13 mouse cellular contexts compared by ENCODE assay signal in genomic region chr5:113902017-113902416, GRCm38 (mm10). TPM values are rescaled to one million over a fixed set of nuclear protein-coding genes. Genes with fewer than 3 reads are reported as not detected.
A peak's percentile ranks its signal among the peaks of the same experiment; 100 is the strongest.
DNase-seq lines count a peak whose midpoint lies in the region; ATAC-seq lines count a peak whose summit lies in the region.
"Had no signal": no experiment of that assay in that cellular context is flagged by ENCODE, and none has a peak within 500 bp of the region (broad histone marks: within the 10 kb centered on the region; RNA-seq: fewer than 3 reads in every experiment).

No protein-coding gene starts in this region.

- no peak overlapping the region for H3K4me3 ChIP-seq in forebrain, embryonic 11.5 days (ENCODE audit: low read depth, low read length)
- no peak overlapping the region for H3K4me3 ChIP-seq in forebrain, embryonic 10.5 days
- no peak overlapping the region for H3K4me3 ChIP-seq in lung, embryonic 15.5 days
- no peak overlapping the region for H3K4me3 ChIP-seq in forebrain, embryonic 13.5 days
- no peak overlapping the region for H3K4me3 ChIP-seq in liver, embryonic 16.5 days (ENCODE audit: low read depth, low read length)
- no peak overlapping the region for H3K4me3 ChIP-seq in kidney, embryonic 16.5 days (ENCODE audit: low read length)
- H3K4me3 ChIP-seq: erythroblast, embryonic 14.5 days; midbrain, embryonic 15.5 days had no signal

- H3K9me3 ChIP-seq in forebrain, embryonic 11.5 days (ENCODE audit: control insufficient read depth, low read length), result no peaks in the 10 kb centered on the region
- H3K9me3 ChIP-seq in forebrain, embryonic 10.5 days, result no peaks in the 10 kb centered on the region
- H3K9me3 ChIP-seq in lung, embryonic 15.5 days, result no peaks in the 10 kb centered on the region
- no peaks in the 10 kb centered on the region for H3K9me3 ChIP-seq in forebrain, embryonic 13.5 days (replicated peaks)
- H3K9me3 ChIP-seq in liver, embryonic 16.5 days (replicated peaks; ENCODE audit: control insufficient read depth, low read length), result no peaks in the 10 kb centered on the region
- no peaks in the 10 kb centered on the region for H3K9me3 ChIP-seq in kidney, embryonic 16.5 days (ENCODE audit: low read length)
- H3K9me3 ChIP-seq: midbrain, embryonic 15.5 days had no signal

- H3K27ac ChIP-seq in forebrain, embryonic 11.5 days (ENCODE audit: low read depth, low read length), result no peak overlapping the region
- no peak overlapping the region for H3K27ac ChIP-seq in forebrain, embryonic 10.5 days
- H3K27ac ChIP-seq in lung, embryonic 15.5 days, result peak overlapping the region; percentile 77
- peak overlapping the region; percentile 62 for H3K27ac ChIP-seq in forebrain, embryonic 13.5 days
- H3K27ac ChIP-seq in liver, embryonic 16.5 days (ENCODE audit: low read length), result no peak overlapping the region
- no peak overlapping the region for H3K27ac ChIP-seq in kidney, embryonic 16.5 days (ENCODE audit: low read length)

- H3K4me1 ChIP-seq in forebrain, embryonic 11.5 days (replicated peaks; ENCODE audit: control insufficient read depth, insufficient read depth, low read length), result peaks cover 19% of the 10 kb centered on the region
- peaks cover 71% of the 10 kb centered on the region for H3K4me1 ChIP-seq in forebrain, embryonic 10.5 days
- peaks cover 85% of the 10 kb centered on the region for H3K4me1 ChIP-seq in lung, embryonic 15.5 days
- peaks cover 75% of the 10 kb centered on the region for H3K4me1 ChIP-seq in forebrain, embryonic 13.5 days
- peaks cover 42% of the 10 kb centered on the region for H3K4me1 ChIP-seq in liver, embryonic 16.5 days (ENCODE audit: control insufficient read depth, low read depth, low read length)
- peaks cover 59% of the 10 kb centered on the region for H3K4me1 ChIP-seq in kidney, embryonic 16.5 days (ENCODE audit: insufficient read depth, low read length)

- no peaks in the 10 kb centered on the region for H3K27me3 ChIP-seq in forebrain, embryonic 11.5 days (ENCODE audit: control insufficient read depth, insufficient read depth, low read length)
- no peaks in the 10 kb centered on the region for H3K27me3 ChIP-seq in forebrain, embryonic 10.5 days (ENCODE audit: poor library complexity, severe bottlenecking)
- H3K27me3 ChIP-seq in lung, embryonic 15.5 days, result no peaks in the 10 kb centered on the region
- H3K27me3 ChIP-seq in forebrain, embryonic 13.5 days, result no peaks in the 10 kb centered on the region
- no peaks in the 10 kb centered on the region for H3K27me3 ChIP-seq in liver, embryonic 16.5 days (ENCODE audit: control insufficient read depth, insufficient read depth, low read depth, low read length)
- H3K27me3 ChIP-seq in kidney, embryonic 16.5 days (ENCODE audit: insufficient read depth, low read length), result no peaks in the 10 kb centered on the region
- H3K27me3 ChIP-seq: midbrain, embryonic 15.5 days had no signal

- 88% methylated on average over 6 of the region's 6 CpGs for WGBS in forebrain, embryonic 11.5 days
- 86% methylated on average over 6 of the region's 6 CpGs for WGBS in forebrain, embryonic 10.5 days
- WGBS in lung, embryonic 15.5 days, result 56% methylated on average over 6 of the region's 6 CpGs
- 73% methylated on average over 6 of the region's 6 CpGs for WGBS in forebrain, embryonic 13.5 days
- WGBS in liver, embryonic 16.5 days (ENCODE audit: insufficient replicate concordance), result 28% methylated on average over 6 of the region's 6 CpGs
- 68% methylated on average over 6 of the region's 6 CpGs for WGBS in kidney, embryonic 16.5 days

- ATAC-seq in forebrain, embryonic 11.5 days (replicated peaks; ENCODE audit: low FRiP score), result no peak
- ATAC-seq in lung, embryonic 15.5 days (ENCODE audit: borderline replicate concordance, extremely low read depth, low FRiP score, low TSS enrichment), result no peak
- ATAC-seq in forebrain, embryonic 13.5 days, result no peak
- ATAC-seq in liver, embryonic 16.5 days (ENCODE audit: low read depth), result peak; percentile 66
- ATAC-seq in kidney, embryonic 16.5 days (ENCODE audit: low FRiP score, low TSS enrichment), result no peak
- ATAC-seq: midbrain, embryonic 15.5 days had no signal

- DNase-seq in forebrain, embryonic 11.5 days (ENCODE audit: low spot score), result peak; percentile 40
- no peak for DNase-seq in forebrain, embryonic 10.5 days (ENCODE audit: extremely low spot score, low spot score)
- DNase-seq in lung, postnatal 10 days, result no peak
- no peak for DNase-seq in right cerebral cortex, postnatal 36 days (ENCODE audit: low spot score in 2 of 2)
- DNase-seq: adrenal gland, postnatal 36 days; cerebellum, postnatal 36 days; kidney, adult 9 months had no signal

- H3K36me3 ChIP-seq in forebrain, embryonic 11.5 days (ENCODE audit: control insufficient read depth, insufficient read depth, low read length), result no peaks in the 10 kb centered on the region
- peaks cover 3% of the 10 kb centered on the region; the same call in 1 of the 2 replicates for H3K36me3 ChIP-seq in forebrain, embryonic 10.5 days (replicated peaks)
- no peaks in the 10 kb centered on the region for H3K36me3 ChIP-seq in lung, embryonic 15.5 days
- H3K36me3 ChIP-seq in forebrain, embryonic 13.5 days (ENCODE audit: poor library complexity, severe bottlenecking), result no peaks in the 10 kb centered on the region
- no peaks in the 10 kb centered on the region for H3K36me3 ChIP-seq in liver, embryonic 16.5 days (ENCODE audit: control insufficient read depth, insufficient read depth)
- no peaks in the 10 kb centered on the region for H3K36me3 ChIP-seq in kidney, embryonic 16.5 days (ENCODE audit: insufficient read depth, low read length)
- H3K36me3 ChIP-seq: midbrain, embryonic 15.5 days had no signal

- no peak overlapping the region for H3K9ac ChIP-seq in forebrain, embryonic 11.5 days (ENCODE audit: low read length)
- no peak overlapping the region for H3K9ac ChIP-seq in lung, embryonic 15.5 days
- H3K9ac ChIP-seq in forebrain, embryonic 13.5 days, result 0 out of 2 replicates have a peak overlapping the region, but pooled peaks have one; percentile 41
- H3K9ac ChIP-seq in liver, embryonic 16.5 days (ENCODE audit: low read depth, low read length), result no peak overlapping the region
- H3K9ac ChIP-seq in kidney, embryonic 16.5 days (replicated peaks; ENCODE audit: low read length), result no peak overlapping the region
- H3K9ac ChIP-seq: midbrain, embryonic 15.5 days had no signal

- no peak overlapping the region for H3K4me2 ChIP-seq in forebrain, embryonic 11.5 days (ENCODE audit: low read depth, low read length, severe bottlenecking)
- peak overlapping the region; percentile 7; the same call in 1 of the 2 replicates for H3K4me2 ChIP-seq in lung, embryonic 15.5 days
- H3K4me2 ChIP-seq in forebrain, embryonic 13.5 days, result no peak overlapping the region
- no peak overlapping the region for H3K4me2 ChIP-seq in liver, embryonic 16.5 days (ENCODE audit: low read depth, low read length)
- no peak overlapping the region for H3K4me2 ChIP-seq in kidney, embryonic 16.5 days (replicated peaks; ENCODE audit: low read depth, low read length)

RNA-seq across cellular contexts. Expression of gene Coro1c, which starts 6.5 kb away (rescaled TPM):
- polyA plus RNA-seq in forebrain, embryonic 11.5 days (2014; fragmentation: Nextera tagmentation; extraction: Ambion mirVana), result 231 and 246 TPM in 2 replicates
- 209 and 210 TPM in 2 replicates for polyA plus RNA-seq in forebrain, embryonic 10.5 days (2016; fragmentation: Nextera tagmentation; extraction: Ambion mirVana)
- 143 and 144 TPM in 2 replicates for polyA plus RNA-seq in lung, embryonic 15.5 days (2015; fragmentation: Nextera tagmentation; extraction: Ambion mirVana)
- polyA plus RNA-seq in forebrain, embryonic 13.5 days (2015; fragmentation: Nextera tagmentation; extraction: Ambion mirVana), result 235 and 246 TPM in 2 replicates
- 40.8 and 40.9 TPM in 2 replicates for polyA plus RNA-seq in liver, embryonic 16.5 days (2015; fragmentation: Nextera tagmentation; extraction: Ambion mirVana)
- 122 and 126 TPM in 2 replicates for polyA plus RNA-seq in kidney, embryonic 16.5 days (2015; fragmentation: Nextera tagmentation; extraction: Ambion mirVana)

Comparison
In these comparisons a context has a peak if more than half of its experiments do, and no peak if none do; other contexts are left out.
1. H3K27ac ChIP-seq: peak in lung, embryonic 15.5 days (single experiment) and forebrain, embryonic 13.5 days (single experiment); none in forebrain, embryonic 11.5 days (single experiment), forebrain, embryonic 10.5 days (single experiment), liver, embryonic 16.5 days (single experiment) and kidney, embryonic 16.5 days (single experiment).